Mouse (Mus musculus) frontal cortex, postnatal 14 days (tissue): ENCODE measurements around the gene Hist1h2ba.

Source experiments
- DNase-seq, 2 experiments: peaks; one replicate each; pipeline ENCODE4 v3.0.0; 2022; ENCODE audit warnings: low spot score in 2 of 2

Hist1h2ba gene

DNA sequence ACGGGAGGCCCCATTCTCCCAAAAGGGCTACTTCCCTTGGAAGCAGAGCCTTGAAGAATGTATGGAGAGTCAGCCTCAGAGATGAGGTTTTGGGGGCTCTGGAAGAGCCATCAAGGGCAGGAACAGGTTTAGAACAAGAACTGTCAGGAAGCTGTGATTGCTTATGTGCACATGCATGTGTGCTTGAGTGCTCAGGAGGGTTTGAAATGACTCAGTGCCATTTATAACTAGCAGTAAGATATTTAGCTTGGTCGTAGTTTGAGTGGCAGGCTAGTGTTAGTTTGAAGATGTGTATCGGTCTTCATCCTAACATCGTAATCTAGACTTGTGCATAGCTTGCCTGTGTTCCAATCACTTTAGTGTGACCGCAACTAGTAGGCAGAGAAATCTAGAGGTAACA is 27.1 kb downstream of the Hist1h2ba start:
- DNase-seq: no peak

DNA sequence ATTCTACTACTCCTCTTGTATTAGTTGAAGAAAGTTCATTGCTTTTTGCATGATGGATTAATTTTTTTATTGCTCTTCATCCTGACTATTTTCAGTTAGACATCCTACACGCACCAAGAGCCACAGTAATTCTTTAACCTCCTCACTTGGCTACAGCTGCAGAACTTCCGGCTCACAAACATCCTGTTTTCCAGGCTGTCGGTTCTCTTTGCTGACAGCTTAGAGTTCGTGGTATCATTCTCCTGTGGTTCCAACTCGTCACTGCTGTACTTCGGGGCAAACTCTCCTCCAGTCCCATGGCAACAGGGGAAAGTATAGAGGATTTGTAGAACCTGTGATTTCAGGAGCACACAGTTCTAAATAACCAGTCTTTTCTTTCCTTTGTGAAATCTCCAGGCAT is 35.7 kb downstream of the Hist1h2ba start:
- DNase-seq: no peak

DNA sequence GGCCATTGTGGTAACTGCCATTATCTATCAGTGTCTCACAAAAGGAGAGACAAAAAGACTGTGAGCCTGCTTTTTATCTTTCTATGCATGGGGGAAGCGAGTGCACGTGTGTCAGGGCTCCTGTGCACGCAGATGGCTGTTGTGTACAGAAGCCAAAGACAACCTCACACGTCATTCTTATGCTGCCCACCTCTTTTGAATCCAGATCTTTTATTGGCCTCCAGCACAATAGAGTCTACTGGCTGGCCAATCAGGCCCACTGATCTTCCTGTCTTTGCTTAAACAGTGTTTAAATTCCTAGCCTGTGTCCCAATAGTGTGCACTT is 40.7 kb downstream of the Hist1h2ba start:
- no peak for DNase-seq

DNA sequence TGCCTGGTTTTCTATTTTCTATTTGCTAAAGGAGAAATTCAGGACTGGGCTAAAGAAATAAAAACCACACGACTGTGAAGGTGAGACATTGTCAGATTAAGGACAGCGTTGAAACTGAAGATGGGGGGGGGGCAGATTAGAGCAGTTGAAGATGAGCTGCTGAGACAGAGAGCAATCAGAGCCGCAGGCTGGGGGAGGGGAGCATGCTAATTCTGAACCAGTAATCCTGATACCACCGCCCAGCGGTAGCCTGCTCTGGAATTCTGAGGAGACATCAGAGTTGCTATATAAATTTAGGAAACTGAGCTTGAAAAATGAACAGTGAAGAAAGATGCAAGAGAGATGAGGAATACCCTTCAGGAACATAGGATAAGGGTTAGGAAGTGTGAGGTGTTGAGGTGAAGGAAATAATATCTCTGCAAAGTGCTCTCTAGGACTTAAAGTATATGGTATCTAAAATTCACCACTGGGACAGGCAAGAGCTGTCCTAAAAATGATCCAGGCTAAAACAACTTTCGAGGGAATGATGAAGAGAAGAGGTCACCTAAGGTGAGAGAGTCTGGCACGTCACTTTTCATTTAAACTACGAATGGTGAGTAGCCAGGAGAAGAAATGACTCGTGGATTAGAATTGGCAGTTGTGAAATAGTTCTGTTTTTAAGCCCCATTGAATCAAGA is 41.2 kb downstream of the Hist1h2ba start:
- no peak for DNase-seq

DNA sequence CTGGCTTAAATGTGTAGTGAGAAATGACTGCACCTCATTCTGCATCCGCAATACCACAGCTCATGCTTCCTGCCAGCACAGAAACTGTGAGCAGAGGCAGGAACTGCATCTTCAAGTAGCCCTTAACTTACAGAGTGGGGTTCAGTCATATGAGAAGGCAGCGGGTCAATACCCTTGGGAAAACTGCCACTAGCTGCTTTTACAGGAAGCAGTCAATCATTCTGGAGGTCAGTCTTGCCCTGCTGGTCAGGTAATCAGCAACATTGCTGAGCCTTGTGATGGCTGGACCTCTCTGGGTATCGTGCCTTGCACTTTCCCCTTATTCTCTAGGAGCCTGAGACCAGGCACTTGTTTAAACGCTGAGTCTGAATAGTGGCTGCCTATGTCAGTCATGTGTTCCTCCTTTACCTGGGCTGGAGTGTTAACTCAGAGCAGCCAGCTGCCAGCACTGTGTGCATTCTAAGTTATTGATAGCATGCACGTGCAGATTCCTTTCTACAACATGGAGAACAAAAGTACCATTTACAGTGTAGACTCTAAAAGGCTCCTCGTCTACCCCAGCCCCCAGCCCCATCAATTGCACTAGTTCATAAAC is 44.8 kb downstream of the Hist1h2ba start:
- no peak for DNase-seq

DNA sequence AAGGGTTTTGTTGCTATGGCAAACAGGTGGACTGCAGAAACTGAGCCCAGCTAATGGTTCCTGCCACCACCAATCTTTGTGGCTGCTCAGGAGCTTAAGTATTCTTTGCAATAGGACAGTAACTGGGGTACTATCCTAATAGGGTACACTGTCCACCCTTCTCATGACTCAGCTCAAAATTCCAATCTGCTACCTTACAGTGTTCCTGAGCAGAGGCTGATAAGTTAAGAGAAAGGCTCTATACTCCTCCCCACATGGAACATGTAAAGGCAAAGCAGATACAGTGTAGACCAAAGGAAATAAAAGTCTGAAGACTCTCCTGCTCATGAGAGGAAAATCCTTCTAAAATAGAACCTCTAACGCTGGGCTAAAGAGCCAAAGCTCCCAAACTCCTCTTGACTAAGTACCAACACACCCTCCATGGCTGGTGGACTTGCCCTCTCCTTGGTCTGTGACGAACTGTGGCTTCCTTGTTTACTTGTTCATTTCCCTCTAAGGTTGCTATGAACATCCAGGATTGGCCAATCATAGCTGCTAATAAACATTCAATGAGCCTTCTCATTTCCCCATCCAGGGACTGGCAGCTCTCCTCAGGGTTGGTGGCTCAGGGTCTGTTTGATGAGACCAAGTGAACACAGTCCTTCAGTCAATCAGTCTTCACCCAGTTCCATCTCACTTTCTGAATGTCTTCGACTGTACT is 46.8 kb downstream of the Hist1h2ba start:
- no peak for DNase-seq

DNA sequence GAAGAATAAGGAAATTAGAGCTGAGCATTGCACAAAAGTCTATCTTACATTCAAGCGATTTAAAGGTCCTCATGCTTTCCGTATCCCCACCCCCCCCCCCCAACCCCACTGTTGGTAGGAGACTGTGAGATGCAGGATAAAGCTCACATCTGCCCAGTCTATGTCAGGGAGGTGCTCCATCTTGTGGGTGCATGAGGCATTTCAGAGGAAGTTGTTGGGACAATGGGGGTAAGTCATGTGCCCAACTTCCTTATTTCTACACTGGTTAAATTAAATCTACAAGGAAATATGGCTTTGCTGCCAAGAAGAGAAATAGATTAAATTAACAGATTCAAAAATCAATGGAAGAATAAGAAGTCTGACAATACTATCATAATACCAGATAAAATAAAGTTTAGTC is 48.4 kb downstream of the Hist1h2ba start:
- DNase-seq: no peak
